Mouse (Mus musculus) forebrain, embryonic 14.5 days (tissue): ENCODE data around the gene Pgam5. TPM values are rescaled to one million over a fixed set of nuclear protein-coding genes. Genes with fewer than 3 reads are reported as not detected.
A peak's percentile ranks its signal among the peaks of the same experiment; 100 is the strongest.

Source experiments
- ATAC-seq: fragments of 200-750 bp; cut with Nextera tagmentation; 2 replicates; pipeline ENCODE4 v1.8.0; 2017; ENCODE audit warnings: mild to moderate bottlenecking, moderate library complexity
- DNase-seq: peaks from one replicate; pipeline ENCODE4 v3.0.0-alpha.2; 2015; ENCODE audit warnings: low spot score
- H3K27ac ChIP-seq: fragments of 300-500 bp; sonication (generic); 2 replicates; pipeline ENCODE4 v1.5.1; 2014; ENCODE audit warnings: low read depth, mild to moderate bottlenecking, control low read depth, low read length, moderate library complexity
- H3K27me3 ChIP-seq: fragments of 300-500 bp; sonication (generic); replicated peaks from 2 replicates; pipeline ENCODE4 v1.6.1; 2014; ENCODE audit warnings: low read length, control low read depth, mixed read lengths; ENCODE audit not compliant: control insufficient read depth, insufficient read depth
- H3K36me3 ChIP-seq: fragments of 300-500 bp; sonication (generic); 2 replicates; pipeline ENCODE4 v1.6.1; 2014; ENCODE audit warnings: low read length, control low read depth; ENCODE audit not compliant: control insufficient read depth, insufficient read depth
- H3K4me1 ChIP-seq: fragments of 300-500 bp; sonication (generic); 2 replicates; pipeline ENCODE4 v1.6.1; 2014; ENCODE audit warnings: antibody characterized with exemption, low read length, control low read depth; ENCODE audit not compliant: control insufficient read depth, insufficient read depth
- H3K4me2 ChIP-seq: fragments of 300-500 bp; sonication (generic); 2 replicates; pipeline ENCODE4 v1.6.1; 2014; ENCODE audit warnings: mild to moderate bottlenecking, control low read depth, low read length
- H3K4me3 ChIP-seq: fragments of 300-500 bp; sonication (generic); 2 replicates; pipeline ENCODE4 v1.5.1; 2014; ENCODE audit warnings: low read depth, low read length, control low read depth
- H3K9ac ChIP-seq: fragments of 300-500 bp; sonication (generic); 2 replicates; pipeline ENCODE4 v1.6.1; 2014; ENCODE audit warnings: mild to moderate bottlenecking, low read length, control low read depth, moderate library complexity
- H3K9me3 ChIP-seq: fragments of 300-500 bp; sonication (generic); replicated peaks from 2 replicates; pipeline ENCODE4 v1.6.1; 2016; ENCODE audit warnings: low read length, control low read depth, mixed read lengths; ENCODE audit not compliant: control insufficient read depth
- WGBS: fragments of 180-500 bp; shearing (Covaris S2); extraction: QIAGEN DNeasy Blood & Tissue Kit; methylation state at CpG from one replicate; pipeline ENCODE4 v1.1.7; 2014; 5-methylcytosine and 5-hydroxymethylcytosine counted together
- polyA plus RNA-seq: library from polyadenylated mRNA; unstranded; fragments of >200 nt; fragmentation: Nextera tagmentation; extraction: Ambion mirVana; gene quantifications from 2 replicates; pipeline ENCODE4 v1.2.1, GENCODE M21; 2014

Pgam5 gene
- polyA plus RNA-seq, 1 experiment from 2014 or later, result 102 TPM

GRCm38 (mm10) chr5:110285770-110286445 lies 16.2 kb upstream of the Pgam5 start, which contains the start of the genes Pxmp2 and Pole:
Gene Pxmp2 (minus strand): TSS chr5:110286186.
Gene Pole (plus strand): TSS chr5:110286306.
- peaks cover 3% of the 10 kb centered on the region; the same call in 1 of the 2 replicates for H3K4me1 ChIP-seq
- H3K27ac ChIP-seq, result 0 out of 2 replicates have a peak within 1 kb of the TSS, but pooled peaks have one; percentile 44
- H3K27me3 ChIP-seq, result 0 out of 2 replicates have a peak, but pooled peaks cover 11% of the 10 kb centered on the region
- H3K9me3 ChIP-seq, result no peaks in the 10 kb centered on the region
- under 1% methylated on average over 64 of the region's 64 CpGs for WGBS
- peak; percentile 99 for ATAC-seq
- DNase-seq, result peak; percentile 96
- peak within 1 kb of the TSS; percentile 72 for H3K9ac ChIP-seq
- peak within 1 kb of the TSS; percentile 68 for H3K4me3 ChIP-seq
- H3K36me3 ChIP-seq, result peaks cover 13% of the 10 kb centered on the region
- H3K4me2 ChIP-seq, result peak within 1 kb of the TSS; percentile 80

GRCm38 (mm10) chr5:110285156-110285555 lies 15.4 kb upstream of the Pgam5 start:
- H3K9me3 ChIP-seq, result no peaks in the 10 kb centered on the region
- ATAC-seq (no peak), DNase-seq (no peak)
- peaks cover 3% of the 10 kb centered on the region; the same call in 1 of the 2 replicates for H3K4me1 ChIP-seq
- 8% methylated on average over 15 of the region's 15 CpGs for WGBS
- H3K9ac ChIP-seq, result peak overlapping the region; percentile 72
- peak overlapping the region; percentile 68 for H3K4me3 ChIP-seq
- 0 out of 2 replicates have a peak, but pooled peaks cover 11% of the 10 kb centered on the region for H3K27me3 ChIP-seq
- H3K36me3 ChIP-seq, result peaks cover 8% of the 10 kb centered on the region
- no peak overlapping the region for H3K27ac ChIP-seq
- peak overlapping the region; percentile 80 for H3K4me2 ChIP-seq

GRCm38 (mm10) chr5:110284536-110284935 lies 14.8 kb upstream of the Pgam5 start:
- no peak overlapping the region for H3K27ac ChIP-seq
- H3K4me2 ChIP-seq, result no peak overlapping the region
- peaks cover 3% of the 10 kb centered on the region; the same call in 1 of the 2 replicates for H3K36me3 ChIP-seq
- ATAC-seq (no peak), DNase-seq (peak; percentile 59)
- peaks cover 3% of the 10 kb centered on the region; the same call in 1 of the 2 replicates for H3K4me1 ChIP-seq
- 9% methylated on average over 4 of the region's 4 CpGs for WGBS
- no peaks in the 10 kb centered on the region for H3K9me3 ChIP-seq
- no peak overlapping the region for H3K9ac ChIP-seq
- H3K27me3 ChIP-seq, result 0 out of 2 replicates have a peak, but pooled peaks cover 11% of the 10 kb centered on the region
- H3K4me3 ChIP-seq, result no peak overlapping the region

GRCm38 (mm10) chr5:110281984-110282383 lies 12.3 kb upstream of the Pgam5 start:
- no peak for DNase-seq
- Histone ChIP-seq H3K27me3 (0 out of 2 replicates have a peak, but pooled peaks cover 11% of the 10 kb centered on the region), H3K9me3 (no peaks in the 10 kb centered on the region), H3K4me2 (no peak overlapping the region), H3K36me3 (no peaks in the 10 kb centered on the region), H3K4me1 (peaks cover 3% of the 10 kb centered on the region; the same call in 1 of the 2 replicates), H3K4me3 (no peak overlapping the region), H3K27ac (no peak overlapping the region), H3K9ac (no peak overlapping the region)
- WGBS, result 86% methylated on average over 2 of the region's 2 CpGs
- no peak for ATAC-seq

- Histone ChIP-seq H3K9me3 (no peaks in the 10 kb centered on the region), H3K4me2 (no peak overlapping the region), H3K4me1 (no peaks in the 10 kb centered on the region), H3K27ac (no peak overlapping the region), H3K9ac (no peak overlapping the region), H3K36me3 (no peaks in the 10 kb centered on the region), H3K27me3 (no peaks in the 10 kb centered on the region), H3K4me3 (no peak overlapping the region)
- no peak for DNase-seq
- WGBS, result 89% methylated on average over 1 of the region's 1 CpGs
- ATAC-seq, result no peak
Observed at GRCm38 (mm10) chr5:110276910-110277309, 7.2 kb upstream of the Pgam5 start.

- no peak for ATAC-seq
- no peak overlapping the region for H3K27ac ChIP-seq
- WGBS, result 75% methylated on average over 2 of the region's 2 CpGs
- H3K4me3 ChIP-seq, result no peak overlapping the region
- no peaks in the 10 kb centered on the region for H3K9me3 ChIP-seq
- no peaks in the 10 kb centered on the region for H3K36me3 ChIP-seq
- H3K27me3 ChIP-seq, result no peaks in the 10 kb centered on the region
- no peak for DNase-seq
- H3K4me1 ChIP-seq, result no peaks in the 10 kb centered on the region
- H3K4me2 ChIP-seq, result no peak overlapping the region
- H3K9ac ChIP-seq, result no peak overlapping the region
Observed at GRCm38 (mm10) chr5:110276391-110276790, 6.7 kb upstream of the Pgam5 start.

- Histone ChIP-seq H3K27ac (no peak overlapping the region), H3K4me2 (no peak overlapping the region), H3K36me3 (no peaks in the 10 kb centered on the region), H3K4me3 (no peak overlapping the region), H3K27me3 (no peaks in the 10 kb centered on the region), H3K9me3 (no peaks in the 10 kb centered on the region), H3K4me1 (no peaks in the 10 kb centered on the region), H3K9ac (no peak overlapping the region)
- DNase-seq, result no peak
- no peak for ATAC-seq
- WGBS, result 63% methylated on average over 2 of the region's 2 CpGs
Observed at GRCm38 (mm10) chr5:110274846-110275245, 5.1 kb upstream of the Pgam5 start.

GRCm38 (mm10) chr5:110274147-110274546 lies 4.4 kb upstream of the Pgam5 start:
- Histone ChIP-seq H3K4me3 (no peak overlapping the region), H3K9me3 (no peaks in the 10 kb centered on the region), H3K4me1 (peaks cover under 1% of the 10 kb centered on the region), H3K9ac (no peak overlapping the region), H3K4me2 (no peak overlapping the region), H3K27me3 (no peaks in the 10 kb centered on the region), H3K36me3 (no peaks in the 10 kb centered on the region), H3K27ac (no peak overlapping the region)
- no peak for ATAC-seq
- 77% methylated on average over 4 of the region's 4 CpGs for WGBS
- DNase-seq, result no peak

GRCm38 (mm10) chr5:110270242-110270641 lies 529 bp upstream of the Pgam5 start:
- Histone ChIP-seq H3K4me3 (no peak overlapping the region), H3K27ac (no peak overlapping the region), H3K36me3 (peaks cover 18% of the 10 kb centered on the region), H3K9ac (no peak overlapping the region), H3K4me1 (peaks cover 9% of the 10 kb centered on the region), H3K4me2 (no peak overlapping the region), H3K27me3 (no peaks in the 10 kb centered on the region), H3K9me3 (no peaks in the 10 kb centered on the region)
- 93% methylated on average over 6 of the region's 6 CpGs for WGBS
- peak; percentile 27; the same call in 1 of the 2 replicates for ATAC-seq
- no peak for DNase-seq
